Mouse (Mus musculus) bone marrow, adult 2 months (tissue): ENCODE results near the gene Maml2. TPM values are rescaled to one million over a fixed set of nuclear protein-coding genes. Genes with fewer than 3 reads are reported as not detected.

Source experiments
- H3K27ac ChIP-seq: fragments of 200-500 bp; 2 replicates; pipeline ENCODE4 v1.5.1; 2012; ENCODE audit warnings: low read depth, mild to moderate bottlenecking, control low read depth, inconsistent platforms, low read length; ENCODE audit not compliant: control insufficient read depth, poor library complexity, insufficient read depth
- H3K4me1 ChIP-seq: fragments of 200-500 bp; 2 replicates; pipeline ENCODE4 v1.6.1; 2011; ENCODE audit warnings: low read length; ENCODE audit not compliant: control insufficient read depth, insufficient read depth
- H3K4me3 ChIP-seq: fragments of 200-500 bp; replicated peaks from 2 replicates; pipeline ENCODE3; 2011; ENCODE audit warnings: mild to moderate bottlenecking, low read depth, low read length, control low read depth; ENCODE audit not compliant: control insufficient read depth
- CTCF ChIP-seq: fragments of 200-500 bp; IDR thresholded peaks from 2 replicates; pipeline ENCODE4 v1.5.1; 2011; ENCODE audit warnings: low read length, control low read depth; ENCODE audit not compliant: control insufficient read depth, insufficient read depth
- POLR2A ChIP-seq: fragments of 200-500 bp; IDR thresholded peaks from 2 replicates; pipeline ENCODE4 v1.6.1; 2011; ENCODE audit warnings: low read depth, mild to moderate bottlenecking, control low read depth, low read length, borderline replicate concordance; ENCODE audit not compliant: control insufficient read depth
- WGBS: fragments of 180-500 bp; shearing (Covaris S2); methylation state at CpG from one replicate; pipeline ENCODE4 v1.1.7; 2018; 5-methylcytosine and 5-hydroxymethylcytosine counted together
- polyA plus RNA-seq: library from polyadenylated mRNA; stranded (reverse); fragments of >200 nt; gene quantifications from 2 replicates; pipeline ENCODE4 v1.2.4, GENCODE M21; 2011; ENCODE audit warnings: low replicate concordance; ENCODE audit not compliant: missing spikeins, insufficient read depth, insufficient read length

Gene Maml2
- polyA plus RNA-seq, 1 experiment, result 3.5 TPM

GRCm38 (mm10) chr9:13693693-13694284 is 396.0 kb downstream of the Maml2 start:
- no peak for TF ChIP-seq POLR2A
- no peak for TF ChIP-seq CTCF
- Histone ChIP-seq H3K4me1 (no peaks in the 10 kb centered on the region), H3K27ac (no peak overlapping the region), H3K4me3 (no peak overlapping the region)
- WGBS, result 78% methylated on average over 3 of the region's 3 CpGs

GRCm38 (mm10) chr9:13694293-13694692 is 396.5 kb downstream of the Maml2 start:
- no peak overlapping the region for H3K27ac ChIP-seq
- no peaks in the 10 kb centered on the region for H3K4me1 ChIP-seq
- H3K4me3 ChIP-seq, result no peak overlapping the region
- TF ChIP-seq POLR2A (no peak), CTCF (no peak)
- WGBS, result 64% methylated on average over 5 of the region's 5 CpGs

- H3K4me1 ChIP-seq, result no peaks in the 10 kb centered on the region
- WGBS, result 75% methylated on average over 4 of the region's 4 CpGs
- no peak overlapping the region for H3K4me3 ChIP-seq
- TF ChIP-seq CTCF, result no peak
- no peak for TF ChIP-seq POLR2A
- no peak overlapping the region for H3K27ac ChIP-seq
Observed at GRCm38 (mm10) chr9:13697041-13697811, 399.5 kb downstream of the Maml2 start.

- Histone ChIP-seq H3K27ac (no peak overlapping the region), H3K4me1 (no peaks in the 10 kb centered on the region), H3K4me3 (no peak overlapping the region)
- TF ChIP-seq POLR2A (no peak), CTCF (no peak)
- WGBS, result 89% methylated on average over 4 of the region's 4 CpGs
Observed at GRCm38 (mm10) chr9:13697869-13698268, 400.1 kb downstream of the Maml2 start.

- TF ChIP-seq POLR2A (no peak), CTCF (no peak)
- Histone ChIP-seq H3K27ac (no peak overlapping the region), H3K4me1 (no peaks in the 10 kb centered on the region), H3K4me3 (no peak overlapping the region)
- 79% methylated on average over 14 of the region's 14 CpGs for WGBS
Observed at GRCm38 (mm10) chr9:13699061-13699780, 401.5 kb downstream of the Maml2 start.

GRCm38 (mm10) chr9:13699781-13700116 is 402.0 kb downstream of the Maml2 start:
- H3K4me3 ChIP-seq, result no peak overlapping the region
- TF ChIP-seq CTCF (no peak), POLR2A (no peak)
- 84% methylated on average over 5 of the region's 5 CpGs for WGBS
- no peak overlapping the region for H3K27ac ChIP-seq
- H3K4me1 ChIP-seq, result no peaks in the 10 kb centered on the region

GRCm38 (mm10) chr9:13701773-13702172 is 404.0 kb downstream of the Maml2 start:
- H3K4me3 ChIP-seq, result no peak overlapping the region
- no peak for TF ChIP-seq POLR2A
- WGBS, result 82% methylated on average over 12 of the region's 12 CpGs
- H3K4me1 ChIP-seq, result no peaks in the 10 kb centered on the region
- no peak overlapping the region for H3K27ac ChIP-seq

GRCm38 (mm10) chr9:13703100-13703499 is 405.3 kb downstream of the Maml2 start:
- 77% methylated on average over 2 of the region's 2 CpGs for WGBS
- H3K4me1 ChIP-seq, result no peaks in the 10 kb centered on the region
- TF ChIP-seq CTCF (no peak), POLR2A (no peak)
- no peak overlapping the region for H3K4me3 ChIP-seq
- H3K27ac ChIP-seq, result no peak overlapping the region
